Mouse (Mus musculus): ENCODE results near the gene Mbtd1. TPM values are rescaled to one million over a fixed set of nuclear protein-coding genes. Genes with fewer than 3 reads are reported as not detected.

Gene Mbtd1
- polyA plus RNA-seq, 1 experiment, result 2.0 TPM

DNA sequence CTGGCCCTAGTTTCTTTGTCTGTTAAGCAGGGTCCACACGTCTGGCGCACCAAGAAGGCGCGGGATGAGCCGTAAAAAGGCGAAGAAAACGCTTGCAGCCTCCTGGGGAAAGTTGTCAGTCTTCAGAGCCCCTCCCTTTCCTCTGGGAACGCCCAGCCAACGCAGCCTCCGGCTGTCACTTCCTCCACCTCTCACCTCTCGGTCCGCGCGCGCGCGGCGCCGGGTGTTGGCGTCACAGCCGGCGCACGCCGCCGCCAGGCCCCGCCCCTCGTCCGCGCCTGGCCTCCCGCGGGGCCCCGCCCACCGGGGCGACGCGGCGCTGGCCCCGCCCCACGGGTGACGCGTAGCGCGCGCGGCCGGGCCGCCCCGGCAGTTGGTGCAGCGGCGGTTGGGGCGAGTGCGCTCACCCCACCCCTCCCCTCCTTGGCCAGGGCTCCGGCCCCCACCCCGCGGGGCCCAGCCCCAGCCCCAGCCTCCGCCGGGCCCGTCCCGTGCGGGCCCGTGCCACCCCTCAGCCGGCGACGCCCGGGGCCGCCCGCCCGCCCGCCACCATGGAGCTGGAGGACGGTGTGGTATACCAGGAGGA, 110.2 kb downstream of the Mbtd1 start, which contains the start of gene Spag9:
TSS of gene Spag9 (plus strand) at position 372 of the 586 bp plus-strand sequence.
- H3K36me3 ChIP-seq (replicated peaks; ENCODE audit: low read length), result peaks cover 7% of the 10 kb centered on the region
- H3K9me3 ChIP-seq, result no peaks in the 10 kb centered on the region
- TF ChIP-seq FLI1 (IDR thresholded peaks at IDR 0.05; ENCODE audit: low read length) (no peak), GATA1 (IDR thresholded peaks at IDR 0.05; ENCODE audit: borderline replicate concordance, low read length) (no peak)
- peak within 1 kb of the TSS; percentile 100 for H3K4me3 ChIP-seq (replicated peaks)
- H3K4me1 ChIP-seq, result peaks cover 49% of the 10 kb centered on the region
- no peaks in the 10 kb centered on the region for H3K27me3 ChIP-seq (replicated peaks)

Other genes starting within 250 kb of the Mbtd1 start
- 6.8 and 13.8 TPM in 2 replicates for gene Utp18, start 86 bp upstream of the Mbtd1 start, polyA plus RNA-seq (2012; ENCODE audit: insufficient read depth, low replicate concordance)
- gene Nme2, start 70.4 kb downstream of the Mbtd1 start, polyA plus RNA-seq (2012; ENCODE audit: insufficient read depth, low replicate concordance), result 60.3 and 115 TPM in 2 replicates
- 38.9 and 400 TPM in 2 replicates for gene Gm20390, start 82.4 kb downstream of the Mbtd1 start, polyA plus RNA-seq (2012; ENCODE audit: insufficient read depth, low replicate concordance)
- gene Nme1, start 82.7 kb downstream of the Mbtd1 start, polyA plus RNA-seq (2012; ENCODE audit: insufficient read depth, low replicate concordance), result 9.5 and 87.1 TPM in 2 replicates
- 2.9 and 4.5 TPM in 2 replicates for gene Spag9, start 110.2 kb downstream of the Mbtd1 start, polyA plus RNA-seq (2012; ENCODE audit: insufficient read depth, low replicate concordance)

All from megakaryocyte, embryonic 14.5 days (primary cell).